Mouse (Mus musculus): ENCODE data around the gene Gcnt7. TPM values are rescaled to one million over a fixed set of nuclear protein-coding genes. Genes with fewer than 3 reads are reported as not detected.

Gcnt7 gene
- polyA plus RNA-seq (2012; rRNA removed) (0.03 TPM in 1 of 2 replicates, not detected in the other), polyA plus RNA-seq (2014; fragmentation: Nextera tagmentation; extraction: Ambion mirVana) (0.66 and 1.1 TPM in 2 replicates)

GRCm38 (mm10) chr2:172458496-172458895 lies at the start of gene Gcnt7:
TSS of gene Gcnt7 (minus strand) at chr2:172458596.
- no peak for ATAC-seq (ENCODE audit: low FRiP score, low read depth)
- H3K4me3 ChIP-seq (replicated peaks; ENCODE audit: low read length): no peak within 1 kb of the TSS
- TF ChIP-seq POLR2A (IDR thresholded peaks at IDR 0.05; ENCODE audit: borderline replicate concordance, extremely low read depth, insufficient read depth, insufficient read length): no peak
- H3K27ac ChIP-seq (replicated peaks; ENCODE audit: low read depth, low read length): no peak within 1 kb of the TSS
- H3K4me2 ChIP-seq (replicated peaks; ENCODE audit: low read depth, low read length, severe bottlenecking): no peak within 1 kb of the TSS
- H3K9me3 ChIP-seq (ENCODE audit: control insufficient read depth, low read length): no peaks in the 10 kb centered on the region
- H3K36me3 ChIP-seq (ENCODE audit: control insufficient read depth, insufficient read depth, low read length): peaks cover 45% of the 10 kb centered on the region
- no peak within 1 kb of the TSS for H3K9ac ChIP-seq (ENCODE audit: low read depth, low read length, severe bottlenecking)
- H3K4me1 ChIP-seq (ENCODE audit: control insufficient read depth, insufficient read depth, low read length): no peaks in the 10 kb centered on the region
- 68% methylated on average over 11 of the region's 11 CpGs for WGBS
- no peak for DNase-seq (ENCODE audit: low spot score)
- H3K27me3 ChIP-seq (ENCODE audit: control insufficient read depth, insufficient read depth, low read length): no peaks in the 10 kb centered on the region

GRCm38 (mm10) chr2:172506121-172506520 lies 47.7 kb upstream of the Gcnt7 start:
- Histone ChIP-seq H3K4me2 (replicated peaks; ENCODE audit: low read depth, low read length, severe bottlenecking) (no peak overlapping the region), H3K4me3 (replicated peaks; ENCODE audit: low read length) (no peak overlapping the region), H3K27me3 (ENCODE audit: control insufficient read depth, insufficient read depth, low read length) (no peaks in the 10 kb centered on the region), H3K9me3 (ENCODE audit: control insufficient read depth, low read length) (no peaks in the 10 kb centered on the region), H3K9ac (ENCODE audit: low read depth, low read length, severe bottlenecking) (no peak overlapping the region), H3K27ac (replicated peaks; ENCODE audit: low read depth, low read length) (no peak overlapping the region), H3K36me3 (ENCODE audit: control insufficient read depth, insufficient read depth, low read length) (no peaks in the 10 kb centered on the region), H3K4me1 (ENCODE audit: control insufficient read depth, insufficient read depth, low read length) (no peaks in the 10 kb centered on the region)
- no peak for DNase-seq (ENCODE audit: low spot score)
- no peak for TF ChIP-seq POLR2A (IDR thresholded peaks at IDR 0.05; ENCODE audit: borderline replicate concordance, extremely low read depth, insufficient read depth, insufficient read length)
- WGBS: 90% methylated on average over 7 of the region's 7 CpGs
- ATAC-seq (ENCODE audit: low FRiP score, low read depth): no peak

- 47% methylated on average over 14 of the region's 14 CpGs for WGBS
- Histone ChIP-seq H3K4me1 (ENCODE audit: control insufficient read depth, insufficient read depth, low read length) (no peaks in the 10 kb centered on the region), H3K36me3 (ENCODE audit: control insufficient read depth, insufficient read depth, low read length) (no peaks in the 10 kb centered on the region), H3K4me2 (replicated peaks; ENCODE audit: low read depth, low read length, severe bottlenecking) (no peak overlapping the region), H3K9me3 (ENCODE audit: control insufficient read depth, low read length) (no peaks in the 10 kb centered on the region), H3K27ac (replicated peaks; ENCODE audit: low read depth, low read length) (no peak overlapping the region), H3K4me3 (replicated peaks; ENCODE audit: low read length) (no peak overlapping the region), H3K27me3 (ENCODE audit: control insufficient read depth, insufficient read depth, low read length) (no peaks in the 10 kb centered on the region), H3K9ac (ENCODE audit: low read depth, low read length, severe bottlenecking) (no peak overlapping the region)
- DNase-seq (ENCODE audit: low spot score): no peak
- ATAC-seq (ENCODE audit: low FRiP score, low read depth): peak; percentile 47; the same call in 1 of the 2 replicates
- no peak for TF ChIP-seq POLR2A (IDR thresholded peaks at IDR 0.05; ENCODE audit: borderline replicate concordance, extremely low read depth, insufficient read depth, insufficient read length)
Observed at GRCm38 (mm10) chr2:172502168-172502567, 43.8 kb upstream of the Gcnt7 start.

- TF ChIP-seq POLR2A (IDR thresholded peaks at IDR 0.05; ENCODE audit: borderline replicate concordance, extremely low read depth, insufficient read depth, insufficient read length): no peak
- no peaks in the 10 kb centered on the region for H3K36me3 ChIP-seq (ENCODE audit: control insufficient read depth, insufficient read depth, low read length)
- H3K27me3 ChIP-seq (ENCODE audit: control insufficient read depth, insufficient read depth, low read length): no peaks in the 10 kb centered on the region
- peak; percentile 52 for DNase-seq (ENCODE audit: low spot score)
- no peaks in the 10 kb centered on the region for H3K4me1 ChIP-seq (ENCODE audit: control insufficient read depth, insufficient read depth, low read length)
- H3K4me3 ChIP-seq (replicated peaks; ENCODE audit: low read length): no peak overlapping the region
- no peak overlapping the region for H3K9ac ChIP-seq (ENCODE audit: low read depth, low read length, severe bottlenecking)
- H3K27ac ChIP-seq (replicated peaks; ENCODE audit: low read depth, low read length): no peak overlapping the region
- 4% methylated on average over 4 of the region's 4 CpGs for WGBS
- H3K4me2 ChIP-seq (replicated peaks; ENCODE audit: low read depth, low read length, severe bottlenecking): no peak overlapping the region
- no peaks in the 10 kb centered on the region for H3K9me3 ChIP-seq (ENCODE audit: control insufficient read depth, low read length)
- 0 out of 2 replicates have a peak, but pooled peaks have one; percentile 32 for ATAC-seq (ENCODE audit: low FRiP score, low read depth)
Observed at GRCm38 (mm10) chr2:172501341-172501740, 42.9 kb upstream of the Gcnt7 start.

- no peaks in the 10 kb centered on the region for H3K4me1 ChIP-seq (ENCODE audit: control insufficient read depth, insufficient read depth, low read length)
- H3K36me3 ChIP-seq (ENCODE audit: control insufficient read depth, insufficient read depth, low read length): no peaks in the 10 kb centered on the region
- DNase-seq (ENCODE audit: low spot score): no peak
- H3K4me3 ChIP-seq (replicated peaks; ENCODE audit: low read length): no peak overlapping the region
- no peak for ATAC-seq (ENCODE audit: low FRiP score, low read depth)
- no peak overlapping the region for H3K27ac ChIP-seq (replicated peaks; ENCODE audit: low read depth, low read length)
- H3K4me2 ChIP-seq (replicated peaks; ENCODE audit: low read depth, low read length, severe bottlenecking): no peak overlapping the region
- WGBS: 51% methylated on average over 7 of the region's 7 CpGs
- no peak for TF ChIP-seq POLR2A (IDR thresholded peaks at IDR 0.05; ENCODE audit: borderline replicate concordance, extremely low read depth, insufficient read depth, insufficient read length)
- no peak overlapping the region for H3K9ac ChIP-seq (ENCODE audit: low read depth, low read length, severe bottlenecking)
- no peaks in the 10 kb centered on the region for H3K27me3 ChIP-seq (ENCODE audit: control insufficient read depth, insufficient read depth, low read length)
- H3K9me3 ChIP-seq (ENCODE audit: control insufficient read depth, low read length): no peaks in the 10 kb centered on the region
Observed at GRCm38 (mm10) chr2:172500752-172501316, 42.4 kb upstream of the Gcnt7 start.

All from limb, embryonic 14.5 days (tissue).